Mouse (Mus musculus): ENCODE measurements around the gene Hdlbp. TPM values are rescaled to one million over a fixed set of nuclear protein-coding genes. Genes with fewer than 3 reads are reported as not detected.
A peak's percentile ranks its signal among the peaks of the same experiment; 100 is the strongest.
"Not testable (repeated sequence)": the region's sequence is repeated elsewhere in the genome, so short reads cannot be mapped to it uniquely, and the experiment has no call there.

Gene Hdlbp
- polyA plus RNA-seq, 1 experiment from 2014 or later = 135 TPM

DNA sequence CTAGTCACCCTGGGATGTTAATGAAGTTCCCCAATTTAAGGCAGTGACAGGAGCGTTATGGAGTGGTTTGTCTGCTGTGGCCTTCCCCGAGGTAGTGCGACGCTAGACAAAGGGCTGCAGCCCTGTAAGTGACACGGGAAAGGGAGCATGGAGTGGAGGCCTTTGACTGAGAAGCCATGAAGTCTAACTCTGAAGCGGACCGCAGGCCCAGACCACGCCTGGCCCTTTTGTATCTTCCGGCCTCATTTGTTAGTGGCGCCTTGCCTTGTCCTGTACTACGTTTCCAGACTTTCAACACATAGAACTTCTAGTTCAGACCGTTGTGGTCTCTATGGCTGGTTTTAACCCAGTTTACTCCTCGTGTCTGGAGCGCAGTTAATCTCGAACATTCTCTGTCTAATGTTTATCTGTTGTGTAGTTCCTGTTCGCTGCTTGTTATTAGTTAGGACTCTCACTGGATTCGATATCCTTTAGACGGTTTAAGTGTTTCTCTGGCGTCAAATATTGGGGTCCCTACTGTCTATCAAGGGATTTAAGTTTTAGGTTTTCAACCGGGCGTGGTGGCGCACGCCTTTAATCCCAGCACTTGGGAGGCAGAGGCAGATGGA, 965 bp upstream of the Hdlbp start:
- no peaks in the 10 kb centered on the region for H3K27me3 ChIP-seq
- 9% methylated on average over 23 of the region's 23 CpGs for WGBS
- no peaks in the 10 kb centered on the region for H3K36me3 ChIP-seq
- peak overlapping the region; percentile 70 for H3K4me2 ChIP-seq
- H3K4me3 ChIP-seq (replicated peaks) = peak overlapping the region; percentile 87
- ATAC-seq (ENCODE audit: insufficient number of reproducible peaks, insufficient read depth, low FRiP score, low TSS enrichment, low read depth) = no peak
- H3K9ac ChIP-seq (replicated peaks) = peak overlapping the region; percentile 78
- no peaks in the 10 kb centered on the region for H3K9me3 ChIP-seq
- peak overlapping the region; percentile 94 for H3K27ac ChIP-seq
- peaks cover 10% of the 10 kb centered on the region for H3K4me1 ChIP-seq (replicated peaks)

DNA sequence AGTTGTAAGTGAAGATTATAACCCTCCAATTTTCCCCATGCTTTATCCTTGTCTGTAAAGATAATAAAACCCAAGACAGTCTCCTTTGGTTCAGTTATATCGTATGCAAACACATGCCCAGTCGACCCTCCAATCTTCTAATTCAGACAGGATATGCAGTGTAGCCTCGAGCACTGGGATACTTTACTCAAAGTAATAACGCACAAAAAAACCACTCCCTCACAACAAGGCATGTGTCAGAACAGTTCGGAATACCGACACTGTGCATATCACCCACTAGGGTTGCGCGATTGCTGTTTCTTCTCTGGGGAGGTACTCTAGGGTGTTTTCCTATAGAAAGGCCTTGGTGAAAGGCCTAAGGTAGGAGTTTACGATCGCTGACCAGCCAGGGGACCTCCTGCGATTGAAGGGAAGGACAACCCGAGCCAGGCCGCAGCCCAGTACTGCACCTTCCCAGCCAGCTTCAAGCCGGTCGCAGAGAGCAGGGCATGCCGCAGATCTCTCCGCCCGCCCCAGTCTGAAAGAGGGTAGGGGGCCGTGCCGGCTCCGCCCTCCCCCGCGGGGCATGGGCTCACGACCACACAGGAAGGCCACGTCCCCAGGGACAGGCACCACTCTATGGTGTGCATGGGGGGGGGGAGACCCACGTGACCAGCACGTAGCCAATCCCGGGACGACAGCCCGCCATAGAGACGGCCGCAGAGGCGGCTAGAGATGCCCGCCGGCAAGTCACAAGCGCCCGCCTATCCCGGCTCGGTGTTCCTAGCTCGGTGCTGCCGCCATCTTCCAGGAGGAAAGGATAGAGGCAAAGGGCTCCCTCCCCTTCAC, 643 bp downstream of the Hdlbp start:
- peak overlapping the region; percentile 94 for H3K27ac ChIP-seq
- H3K4me1 ChIP-seq (replicated peaks) = peaks cover 10% of the 10 kb centered on the region
- H3K36me3 ChIP-seq = no peaks in the 10 kb centered on the region
- no peaks in the 10 kb centered on the region for H3K27me3 ChIP-seq
- H3K9ac ChIP-seq (replicated peaks) = peak overlapping the region; percentile 78
- peak; percentile 98 for ATAC-seq (ENCODE audit: insufficient number of reproducible peaks, insufficient read depth, low FRiP score, low TSS enrichment, low read depth)
- WGBS = under 1% methylated on average over 39 of the region's 41 CpGs
- peak overlapping the region; percentile 87 for H3K4me3 ChIP-seq (replicated peaks)
- no peaks in the 10 kb centered on the region for H3K9me3 ChIP-seq
- H3K4me2 ChIP-seq = peak overlapping the region; percentile 70

DNA sequence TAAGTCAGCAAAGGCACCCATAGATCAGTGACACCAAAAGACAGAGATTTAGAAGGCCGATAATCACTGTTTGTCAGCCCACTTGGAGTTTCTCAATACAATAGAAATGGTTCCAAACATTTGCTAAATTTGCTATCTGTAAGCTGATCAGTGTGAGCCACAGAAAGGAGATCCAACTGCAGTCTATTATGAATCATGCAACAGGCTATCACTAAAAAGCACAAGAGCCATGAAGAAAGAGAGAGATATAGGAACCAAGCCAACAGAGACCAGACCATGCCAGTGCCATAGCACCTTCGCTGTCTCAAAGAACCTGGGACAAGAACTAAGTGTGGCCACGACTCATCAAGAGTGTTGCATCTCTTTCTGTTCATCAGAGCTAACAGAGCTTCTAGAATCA, 2.9 kb downstream of the Hdlbp start:
- H3K27me3 ChIP-seq = no peaks in the 10 kb centered on the region
- no peaks in the 10 kb centered on the region for H3K9me3 ChIP-seq
- peaks cover 9% of the 10 kb centered on the region for H3K4me1 ChIP-seq (replicated peaks)
- no peak overlapping the region for H3K4me3 ChIP-seq (replicated peaks)
- H3K9ac ChIP-seq (replicated peaks) = no peak overlapping the region
- ATAC-seq (ENCODE audit: insufficient number of reproducible peaks, insufficient read depth, low FRiP score, low TSS enrichment, low read depth) = no peak
- H3K4me2 ChIP-seq = no peak overlapping the region
- no peaks in the 10 kb centered on the region for H3K36me3 ChIP-seq
- H3K27ac ChIP-seq = no peak overlapping the region
- WGBS = 94% methylated on average over 3 of the region's 3 CpGs

DNA sequence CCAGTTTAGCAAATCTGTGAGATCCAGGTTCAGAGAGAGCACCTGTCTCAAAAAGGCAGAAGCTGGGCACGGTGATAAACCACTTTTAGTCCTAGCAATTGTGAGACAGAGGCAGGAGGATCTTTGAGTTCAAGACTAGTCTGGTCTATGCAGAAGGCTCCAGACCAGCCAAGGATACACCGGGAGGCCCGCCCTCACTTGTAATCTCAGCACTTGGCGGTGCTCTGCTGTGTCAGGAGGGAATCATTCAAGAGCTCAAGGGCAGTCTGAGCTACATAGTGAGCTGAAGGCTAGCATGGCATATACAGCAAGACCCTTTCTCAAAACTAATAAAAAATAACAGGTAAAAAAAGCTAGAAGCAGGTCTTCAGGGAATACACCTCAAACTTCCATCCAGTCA, 10.0 kb downstream of the Hdlbp start:
- WGBS = 91% methylated on average over 4 of the region's 4 CpGs
- ATAC-seq (ENCODE audit: insufficient number of reproducible peaks, insufficient read depth, low FRiP score, low TSS enrichment, low read depth) = no peak
- Histone ChIP-seq H3K36me3 (0 out of 2 replicates have a peak, but pooled peaks cover 7% of the 10 kb centered on the region), H3K9ac (replicated peaks) (no peak overlapping the region), H3K27me3 (no peaks in the 10 kb centered on the region), H3K4me2 (no peak overlapping the region), H3K9me3 (no peaks in the 10 kb centered on the region), H3K4me3 (replicated peaks) (no peak overlapping the region), H3K27ac (no peak overlapping the region), H3K4me1 (replicated peaks) (no peaks in the 10 kb centered on the region; the same call in 1 of the 2 replicates)

DNA sequence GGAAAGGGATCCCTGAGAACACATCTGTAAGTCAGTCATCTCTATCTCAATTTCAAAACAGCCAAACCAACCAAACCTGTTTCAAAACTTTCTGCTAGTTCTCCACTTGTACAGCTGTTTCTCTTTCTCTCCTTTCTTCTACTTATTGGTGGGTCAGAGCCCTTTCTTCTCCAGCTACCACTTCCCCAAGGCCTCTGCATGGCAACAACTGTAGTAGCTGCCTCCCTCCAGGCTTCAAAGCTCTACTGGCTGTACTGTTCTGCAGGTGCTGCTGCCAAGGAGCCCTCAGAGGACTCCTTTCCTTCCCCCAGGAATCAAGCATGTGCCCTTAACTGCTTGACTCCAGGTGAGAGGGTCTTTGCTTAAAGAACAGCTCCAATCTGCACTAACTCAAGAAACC, 12.9 kb downstream of the Hdlbp start:
- Histone ChIP-seq H3K4me3 (replicated peaks) (no peak overlapping the region), H3K36me3 (0 out of 2 replicates have a peak, but pooled peaks cover 7% of the 10 kb centered on the region), H3K27me3 (no peaks in the 10 kb centered on the region), H3K9me3 (no peaks in the 10 kb centered on the region), H3K4me1 (replicated peaks) (no peaks in the 10 kb centered on the region; the same call in 1 of the 2 replicates), H3K27ac (no peak overlapping the region), H3K4me2 (no peak overlapping the region), H3K9ac (replicated peaks) (no peak overlapping the region)
- no peak for ATAC-seq (ENCODE audit: insufficient number of reproducible peaks, insufficient read depth, low FRiP score, low TSS enrichment, low read depth)

- Histone ChIP-seq H3K4me2 (no peak overlapping the region), H3K36me3 (0 out of 2 replicates have a peak, but pooled peaks cover 7% of the 10 kb centered on the region), H3K4me3 (replicated peaks) (no peak overlapping the region), H3K27me3 (no peaks in the 10 kb centered on the region), H3K9me3 (no peaks in the 10 kb centered on the region), H3K27ac (no peak overlapping the region), H3K4me1 (replicated peaks) (no peaks in the 10 kb centered on the region; the same call in 1 of the 2 replicates), H3K9ac (replicated peaks) (no peak overlapping the region)
- ATAC-seq (ENCODE audit: insufficient number of reproducible peaks, insufficient read depth, low FRiP score, low TSS enrichment, low read depth) = no peak
These were observed 13.5 kb downstream of the Hdlbp start for GRCm38 (mm10) chr1:93465066-93465465.

DNA sequence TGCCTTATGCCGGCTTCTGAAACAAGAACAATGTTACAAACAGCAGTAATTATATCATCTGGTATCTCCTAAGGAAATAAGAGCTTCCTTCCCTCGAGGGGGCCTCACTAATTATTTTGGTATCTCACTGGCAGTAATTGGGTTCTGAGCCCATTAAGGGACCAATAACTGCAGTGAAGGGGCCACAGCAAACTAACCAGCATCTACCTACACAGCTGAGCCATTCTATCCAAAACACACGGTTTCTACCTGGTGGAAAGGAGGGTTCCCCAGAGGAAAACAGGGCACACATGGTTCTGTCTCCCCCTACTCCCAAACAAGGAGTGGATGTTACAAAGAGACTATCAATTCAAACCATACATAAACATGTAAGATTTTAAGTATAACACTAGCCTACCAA, 19.5 kb downstream of the Hdlbp start:
- Histone ChIP-seq H3K4me1 (replicated peaks) (no peaks in the 10 kb centered on the region), H3K4me3 (replicated peaks) (no peak overlapping the region), H3K36me3 (0 out of 2 replicates have a peak, but pooled peaks cover 4% of the 10 kb centered on the region), H3K9me3 (no peaks in the 10 kb centered on the region), H3K27me3 (no peaks in the 10 kb centered on the region), H3K9ac (replicated peaks) (no peak overlapping the region), H3K27ac (no peak overlapping the region), H3K4me2 (no peak overlapping the region)
- 53% methylated on average over 3 of the region's 3 CpGs for WGBS
- ATAC-seq (ENCODE audit: insufficient number of reproducible peaks, insufficient read depth, low FRiP score, low TSS enrichment, low read depth) = no peak

DNA sequence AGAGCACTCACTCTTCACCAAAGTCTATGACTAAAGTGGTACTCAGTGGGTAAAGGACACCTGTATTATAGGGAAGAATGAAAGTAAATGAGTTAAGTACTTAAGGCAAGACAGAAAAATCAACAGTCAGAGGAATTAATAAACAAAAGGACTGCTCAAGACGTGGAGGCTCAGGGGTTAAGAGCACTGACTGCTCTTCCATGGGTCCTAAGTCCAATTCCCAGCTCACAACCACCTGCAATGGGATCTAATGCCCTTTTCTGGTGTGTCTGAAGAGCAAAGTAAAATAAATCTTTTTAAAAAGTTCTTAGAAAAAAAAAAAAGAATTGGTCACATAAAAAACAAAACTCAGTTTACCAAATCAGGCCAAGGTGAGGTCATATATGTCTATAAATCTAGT, 20.3 kb downstream of the Hdlbp start:
- Histone ChIP-seq H3K4me2 (no peak overlapping the region), H3K4me1 (replicated peaks) (no peaks in the 10 kb centered on the region), H3K4me3 (replicated peaks) (no peak overlapping the region), H3K27me3 (no peaks in the 10 kb centered on the region), H3K27ac (no peak overlapping the region), H3K9ac (replicated peaks) (no peak overlapping the region), H3K36me3 (no peaks in the 10 kb centered on the region), H3K9me3 (no peaks in the 10 kb centered on the region)
- 61% methylated on average over 1 of the region's 1 CpGs for WGBS
- ATAC-seq (ENCODE audit: insufficient number of reproducible peaks, insufficient read depth, low FRiP score, low TSS enrichment, low read depth) = no peak

- no peaks in the 10 kb centered on the region for H3K4me1 ChIP-seq (replicated peaks)
- no peaks in the 10 kb centered on the region for H3K27me3 ChIP-seq
- no peak overlapping the region for H3K4me3 ChIP-seq (replicated peaks)
- H3K9me3 ChIP-seq = no peaks in the 10 kb centered on the region
- no peak overlapping the region for H3K27ac ChIP-seq
- no peak overlapping the region for H3K4me2 ChIP-seq
- no peak for ATAC-seq (ENCODE audit: insufficient number of reproducible peaks, insufficient read depth, low FRiP score, low TSS enrichment, low read depth)
- H3K36me3 ChIP-seq = no peaks in the 10 kb centered on the region
- H3K9ac ChIP-seq (replicated peaks) = no peak overlapping the region
These were observed 24.8 kb downstream of the Hdlbp start for GRCm38 (mm10) chr1:93453721-93454255.

- H3K27me3 ChIP-seq; H3K27ac ChIP-seq; ATAC-seq (ENCODE audit: insufficient number of reproducible peaks, insufficient read depth, low FRiP score, low TSS enrichment, low read depth); H3K4me2 ChIP-seq; H3K4me3 ChIP-seq (replicated peaks); H3K9me3 ChIP-seq; H3K36me3 ChIP-seq; H3K9ac ChIP-seq (replicated peaks); H3K4me1 ChIP-seq (replicated peaks): not testable (repeated sequence)
- WGBS = 83% methylated on average over 5 of the region's 5 CpGs
These were observed 28.5 kb downstream of the Hdlbp start for GRCm38 (mm10) chr1:93450118-93450517.

- no peaks in the 10 kb centered on the region for H3K27me3 ChIP-seq
- peak overlapping the region; percentile 66 for H3K4me2 ChIP-seq
- 12% methylated on average over 3 of the region's 3 CpGs for whole genome bisulfite sequencing
- peaks cover 22% of the 10 kb centered on the region for H3K4me1 ChIP-seq (replicated peaks)
- H3K9ac ChIP-seq (replicated peaks) = peak overlapping the region; percentile 90
- peak overlapping the region; percentile 96 for H3K27ac ChIP-seq
- peaks cover 18% of the 10 kb centered on the region for H3K36me3 ChIP-seq
- ATAC-seq (ENCODE audit: insufficient number of reproducible peaks, insufficient read depth, low FRiP score, low TSS enrichment, low read depth) = 0 out of 2 replicates have a peak, but pooled peaks have one; percentile 13
- H3K4me3 ChIP-seq (replicated peaks) = peak overlapping the region; percentile 91
- H3K9me3 ChIP-seq = no peaks in the 10 kb centered on the region
These were observed 32.8 kb downstream of the Hdlbp start for GRCm38 (mm10) chr1:93445822-93446162.

All from limb, embryonic 12.5 days (tissue).